Mouse (Mus musculus) G1E (cell line): ENCODE results near the gene Grn. TPM values are rescaled to one million over a fixed set of nuclear protein-coding genes. Genes with fewer than 3 reads are reported as not detected.

Source experiments
- ATAC-seq: 2 replicates; pipeline ENCODE4 v1.8.0; 2016; ENCODE audit warnings: mild to moderate bottlenecking; ENCODE audit not compliant: insufficient number of reproducible peaks, poor library complexity, low FRiP score, severe bottlenecking; ENCODE audit errors: extremely low read depth
- DNase-seq: peaks from one replicate; pipeline ENCODE4 v3.0.0; 2012; ENCODE audit warnings: low spot score
- H3K27me3 ChIP-seq: 2 replicates; pipeline ENCODE4 v1.6.1; 2012; ENCODE audit warnings: mild to moderate bottlenecking, low read length, inconsistent platforms; ENCODE audit not compliant: insufficient read depth
- H3K36me3 ChIP-seq: replicated peaks from 2 replicates; pipeline ENCODE3; 2012; ENCODE audit warnings: mild to moderate bottlenecking, inconsistent platforms
- H3K4me1 ChIP-seq: 2 replicates; pipeline ENCODE4 v1.6.1; 2012; ENCODE audit warnings: low read depth, low read length, inconsistent platforms, mixed read lengths; ENCODE audit not compliant: insufficient read depth
- H3K4me3 ChIP-seq: 2 replicates; pipeline ENCODE4 v1.5.1; 2012; ENCODE audit warnings: low read depth, mild to moderate bottlenecking, inconsistent platforms, low read length, moderate library complexity, mixed read lengths
- H3K9me3 ChIP-seq: replicated peaks from 2 replicates; pipeline ENCODE4 v1.6.1; 2012; ENCODE audit warnings: inconsistent platforms
- CTCF ChIP-seq: IDR thresholded peaks from 2 replicates; pipeline ENCODE4 v1.5.1; 2012; ENCODE audit warnings: low read depth, low read length, inconsistent platforms, mixed read lengths
- GATA1 ChIP-seq: IDR thresholded peaks from 2 replicates; pipeline ENCODE4 v1.6.1; 2012; ENCODE audit warnings: borderline replicate concordance, low read length, inconsistent platforms, mixed read lengths
- GATA2 ChIP-seq: IDR thresholded peaks from 2 replicates; pipeline ENCODE4 v1.6.1; 2012; ENCODE audit warnings: low read depth, low read length, inconsistent platforms, borderline replicate concordance
- POLR2AphosphoS5 ChIP-seq: IDR thresholded peaks from 2 replicates; pipeline ENCODE4 v1.6.1; 2012; ENCODE audit warnings: low read depth, low read length, inconsistent platforms; ENCODE audit not compliant: insufficient replicate concordance
- TAL1 ChIP-seq: conservative IDR thresholded peaks from 2 replicates; pipeline ENCODE4 v1.6.1; 2012; ENCODE audit warnings: low read depth, low read length, inconsistent platforms, mixed read lengths
- polyA plus RNA-seq: library from polyadenylated mRNA; stranded (reverse); fragments of >175 nt; gene quantifications from 2 replicates; pipeline ENCODE4 v1.2.3, GENCODE M21; 2012
- total RNA-seq, 2 experiments: library from RNA; stranded (forward) in 1 of 2; stranded (reverse) in 1 of 2; fragments of 200-1000 nt in 1 of 2; fragments of >200 nt in 1 of 2; fragmentation: Nextera tagmentation in 1 of 2; gene quantifications; 2 replicates each; pipeline ENCODE4 v1.2.3; 2014 to 2017

Grn gene
- total and polyA plus RNA-seq, 3 experiments: 21.1 to 65.8 (median 46.0) TPM

- Histone ChIP-seq H3K27me3 (peaks cover 7% of the 10 kb centered on the region; the same call in 1 of the 2 replicates), H3K36me3 (peaks cover 23% of the 10 kb centered on the region), H3K9me3 (no peaks in the 10 kb centered on the region), H3K4me3 (peak within 1 kb of the TSS; percentile 63; the same call in 1 of the 2 replicates), H3K4me1 (peaks cover 45% of the 10 kb centered on the region)
- TF ChIP-seq GATA2 (no peak), TAL1 (peak; percentile 89), GATA1 (no peak), CTCF (no peak), POLR2AphosphoS5 (no peak)
- peak; percentile 76 for ATAC-seq
- DNase-seq: peak; percentile 68
Measured at GRCm38 (mm10) chr11:102469648-102470357, 39.7 kb downstream of the Grn start, which contains the start of gene Itga2b. Itga2b (minus strand) TSS chr11:102470122.

- DNase-seq (no peak), ATAC-seq (no peak)
- peaks cover 10% of the 10 kb centered on the region for H3K4me1 ChIP-seq
- H3K4me3 ChIP-seq: no peak overlapping the region
- H3K9me3 ChIP-seq: no peaks in the 10 kb centered on the region
- no peak for TF ChIP-seq POLR2AphosphoS5
- no peak for TF ChIP-seq TAL1
- TF ChIP-seq CTCF: no peak
- TF ChIP-seq GATA1: no peak
- H3K36me3 ChIP-seq: peaks cover 54% of the 10 kb centered on the region
- H3K27me3 ChIP-seq: no peaks in the 10 kb centered on the region
Measured at GRCm38 (mm10) chr11:102475027-102475426, 44.9 kb downstream of the Grn start.

GRCm38 (mm10) chr11:102478671-102479070, 48.6 kb downstream of the Grn start:
- no peaks in the 10 kb centered on the region for H3K9me3 ChIP-seq
- H3K4me1 ChIP-seq: no peaks in the 10 kb centered on the region
- DNase-seq (no peak), ATAC-seq (no peak)
- TF ChIP-seq GATA1: no peak
- no peak for TF ChIP-seq CTCF
- no peak for TF ChIP-seq POLR2AphosphoS5
- TF ChIP-seq TAL1: no peak
- no peak for TF ChIP-seq GATA2
- no peak overlapping the region for H3K4me3 ChIP-seq
- peaks cover 83% of the 10 kb centered on the region for H3K36me3 ChIP-seq
- H3K27me3 ChIP-seq: no peaks in the 10 kb centered on the region

- ATAC-seq: no peak
- no peaks in the 10 kb centered on the region for H3K4me1 ChIP-seq
- H3K36me3 ChIP-seq: peaks cover 81% of the 10 kb centered on the region
- TF ChIP-seq CTCF (no peak), GATA1 (no peak), POLR2AphosphoS5 (no peak), GATA2 (no peak), TAL1 (no peak)
- no peaks in the 10 kb centered on the region for H3K27me3 ChIP-seq
- no peak for DNase-seq
- H3K9me3 ChIP-seq: no peaks in the 10 kb centered on the region
- no peak overlapping the region for H3K4me3 ChIP-seq
Measured at GRCm38 (mm10) chr11:102479581-102479980, 49.5 kb downstream of the Grn start.

- H3K27me3 ChIP-seq: no peaks in the 10 kb centered on the region
- H3K4me3 ChIP-seq: no peak overlapping the region
- no peaks in the 10 kb centered on the region for H3K4me1 ChIP-seq
- ATAC-seq (no peak), DNase-seq (no peak)
- H3K36me3 ChIP-seq: peaks cover 82% of the 10 kb centered on the region
- no peak for TF ChIP-seq GATA2
- no peak for TF ChIP-seq TAL1
- TF ChIP-seq GATA1: no peak
- no peak for TF ChIP-seq CTCF
- no peak for TF ChIP-seq POLR2AphosphoS5
- H3K9me3 ChIP-seq: no peaks in the 10 kb centered on the region
Measured at GRCm38 (mm10) chr11:102480111-102480510, 50.0 kb downstream of the Grn start.

GRCm38 (mm10) chr11:102480897-102481296, 50.8 kb downstream of the Grn start:
- no peaks in the 10 kb centered on the region for H3K27me3 ChIP-seq
- no peaks in the 10 kb centered on the region for H3K9me3 ChIP-seq
- no peaks in the 10 kb centered on the region for H3K4me1 ChIP-seq
- ATAC-seq: no peak
- no peak for DNase-seq
- H3K4me3 ChIP-seq: no peak overlapping the region
- TF ChIP-seq GATA1 (no peak), POLR2AphosphoS5 (no peak), GATA2 (no peak)
- peaks cover 83% of the 10 kb centered on the region for H3K36me3 ChIP-seq

- H3K4me3 ChIP-seq: no peak overlapping the region
- no peaks in the 10 kb centered on the region for H3K27me3 ChIP-seq
- peaks cover 3% of the 10 kb centered on the region; the same call in 1 of the 2 replicates for H3K4me1 ChIP-seq
- no peak for TF ChIP-seq CTCF
- TF ChIP-seq GATA2: no peak
- no peak for TF ChIP-seq GATA1
- TF ChIP-seq TAL1: no peak
- TF ChIP-seq POLR2AphosphoS5: no peak
- ATAC-seq (no peak), DNase-seq (no peak)
- H3K9me3 ChIP-seq: no peaks in the 10 kb centered on the region
- H3K36me3 ChIP-seq: peaks cover 84% of the 10 kb centered on the region
Measured at GRCm38 (mm10) chr11:102481779-102482178, 51.7 kb downstream of the Grn start.

Other genes starting within 250 kb of the Grn start
- 160 and 182 TPM in 2 replicates for gene Lsm12, start 245.0 kb upstream of the Grn start, total RNA-seq (2014; fragmentation: Nextera tagmentation)
- 44.1 and 51.8 TPM in 2 replicates for gene Lsm12, start 245.0 kb upstream of the Grn start, total RNA-seq (2017)
- 114 and 136 TPM in 2 replicates for gene Lsm12, start 245.0 kb upstream of the Grn start, polyA plus RNA-seq
- gene G6pc3, start 240.7 kb upstream of the Grn start, total RNA-seq (2014; fragmentation: Nextera tagmentation): 37.8 and 45.9 TPM in 2 replicates
- gene G6pc3, start 240.7 kb upstream of the Grn start, total RNA-seq (2017): 12.4 and 13.1 TPM in 2 replicates
- gene G6pc3, start 240.7 kb upstream of the Grn start, polyA plus RNA-seq: 14.6 and 14.8 TPM in 2 replicates
- gene Hdac5, start 200.1 kb upstream of the Grn start, total RNA-seq (2014; fragmentation: Nextera tagmentation): 20.5 and 30.7 TPM in 2 replicates
- 24.0 and 24.4 TPM in 2 replicates for gene Hdac5, start 200.1 kb upstream of the Grn start, total RNA-seq (2017)
- gene Hdac5, start 200.1 kb upstream of the Grn start, polyA plus RNA-seq: 42.8 and 48.2 TPM in 2 replicates
- 42.5 and 45.0 TPM in 2 replicates for gene BC030867, start 181.4 kb upstream of the Grn start, total RNA-seq (2014; fragmentation: Nextera tagmentation)
- 4.9 and 5.7 TPM in 2 replicates for gene BC030867, start 181.4 kb upstream of the Grn start, total RNA-seq (2017)
- 5.4 and 10.1 TPM in 2 replicates for gene BC030867, start 181.4 kb upstream of the Grn start, polyA plus RNA-seq
- gene Asb16, start 161.6 kb upstream of the Grn start, total RNA-seq (2014; fragmentation: Nextera tagmentation): not detected in 2 replicates
- gene Asb16, start 161.6 kb upstream of the Grn start, total RNA-seq (2017): 0.05 TPM in 1 of 2 replicates, not detected in the other
- gene Asb16, start 161.6 kb upstream of the Grn start, polyA plus RNA-seq: not detected in 2 replicates
- gene Tmub2, start 145.4 kb upstream of the Grn start, total RNA-seq (2014; fragmentation: Nextera tagmentation): 17.9 and 24.4 TPM in 2 replicates
- gene Tmub2, start 145.4 kb upstream of the Grn start, total RNA-seq (2017): 30.3 and 32.4 TPM in 2 replicates
- gene Tmub2, start 145.4 kb upstream of the Grn start, polyA plus RNA-seq: 27.2 and 27.6 TPM in 2 replicates
- 24.4 and 29.9 TPM in 2 replicates for gene Atxn7l3, start 133.7 kb upstream of the Grn start, total RNA-seq (2014; fragmentation: Nextera tagmentation)
- 24.0 and 24.7 TPM in 2 replicates for gene Atxn7l3, start 133.7 kb upstream of the Grn start, total RNA-seq (2017)
- gene Atxn7l3, start 133.7 kb upstream of the Grn start, polyA plus RNA-seq: 60.0 and 65.2 TPM in 2 replicates
- 69.7 and 74.7 TPM in 2 replicates for gene Ubtf, start 110.6 kb upstream of the Grn start, total RNA-seq (2014; fragmentation: Nextera tagmentation)
- gene Ubtf, start 110.6 kb upstream of the Grn start, total RNA-seq (2017): 133 and 151 TPM in 2 replicates
- 179 and 180 TPM in 2 replicates for gene Ubtf, start 110.6 kb upstream of the Grn start, polyA plus RNA-seq
- 5.9 and 596 TPM in 2 replicates for gene Slc4a1, start 64.1 kb upstream of the Grn start, total RNA-seq (2014; fragmentation: Nextera tagmentation)
- gene Slc4a1, start 64.1 kb upstream of the Grn start, total RNA-seq (2017): 1.1 and 1.5 TPM in 2 replicates
- gene Slc4a1, start 64.1 kb upstream of the Grn start, polyA plus RNA-seq: 2.3 and 2.9 TPM in 2 replicates
- not detected in 2 replicates for gene Rundc3a, start 36.9 kb upstream of the Grn start, total RNA-seq (2014; fragmentation: Nextera tagmentation)
- gene Rundc3a, start 36.9 kb upstream of the Grn start, total RNA-seq (2017): 0.16 TPM in 1 of 2 replicates, not detected in the other
- gene Rundc3a, start 36.9 kb upstream of the Grn start, polyA plus RNA-seq: not detected in 2 replicates
- 205 TPM in 2 replicates for gene Slc25a39, start 22.4 kb upstream of the Grn start, total RNA-seq (2014; fragmentation: Nextera tagmentation)
- gene Slc25a39, start 22.4 kb upstream of the Grn start, total RNA-seq (2017): 55.3 and 55.9 TPM in 2 replicates
- 230 and 231 TPM in 2 replicates for gene Slc25a39, start 22.4 kb upstream of the Grn start, polyA plus RNA-seq
- gene Fam171a2, start 17.4 kb downstream of the Grn start, total RNA-seq (2014; fragmentation: Nextera tagmentation): not detected in 2 replicates
- 0.05 TPM in 1 of 2 replicates, not detected in the other for gene Fam171a2, start 17.4 kb downstream of the Grn start, total RNA-seq (2017)
- gene Fam171a2, start 17.4 kb downstream of the Grn start, polyA plus RNA-seq: 0.08 and 0.16 TPM in 2 replicates
- gene Itga2b, start 39.8 kb downstream of the Grn start, total RNA-seq (2014; fragmentation: Nextera tagmentation): 27.3 and 37.6 TPM in 2 replicates
- gene Itga2b, start 39.8 kb downstream of the Grn start, total RNA-seq (2017): 72.3 and 76.1 TPM in 2 replicates
- 23.5 and 27.8 TPM in 2 replicates for gene Itga2b, start 39.8 kb downstream of the Grn start, polyA plus RNA-seq
- 52.1 and 69.2 TPM in 2 replicates for gene Gpatch8, start 126.1 kb downstream of the Grn start, total RNA-seq (2014; fragmentation: Nextera tagmentation)
- gene Gpatch8, start 126.1 kb downstream of the Grn start, total RNA-seq (2017): 22.3 and 26.0 TPM in 2 replicates
- 12.1 and 16.1 TPM in 2 replicates for gene Gpatch8, start 126.1 kb downstream of the Grn start, polyA plus RNA-seq
- not detected in 2 replicates for gene Gm11627, start 149.1 kb downstream of the Grn start, total RNA-seq (2014; fragmentation: Nextera tagmentation)
- gene Gm11627, start 149.1 kb downstream of the Grn start, total RNA-seq (2017): not detected in 2 replicates
- gene Gm11627, start 149.1 kb downstream of the Grn start, polyA plus RNA-seq: not detected in 2 replicates
- not detected in 2 replicates for gene Fzd2, start 174.1 kb downstream of the Grn start, total RNA-seq (2014; fragmentation: Nextera tagmentation)
- 0.06 TPM in 1 of 2 replicates, not detected in the other for gene Fzd2, start 174.1 kb downstream of the Grn start, total RNA-seq (2017)
- 0.02 TPM in 1 of 2 replicates, not detected in the other for gene Fzd2, start 174.1 kb downstream of the Grn start, polyA plus RNA-seq
- not detected in 2 replicates for gene Meioc, start 233.4 kb downstream of the Grn start, total RNA-seq (2014; fragmentation: Nextera tagmentation)
- 0.05 TPM in 1 of 2 replicates, not detected in the other for gene Meioc, start 233.4 kb downstream of the Grn start, total RNA-seq (2017)
- not detected in 2 replicates for gene Meioc, start 233.4 kb downstream of the Grn start, polyA plus RNA-seq